Mouse (Mus musculus) MEL (cell line): ENCODE measurements around the gene Padi1. TPM values are rescaled to one million over a fixed set of nuclear protein-coding genes. Genes with fewer than 3 reads are reported as not detected.

Experiments used
- DNase-seq: peaks from one replicate; pipeline ENCODE4 v3.0.0; 2011; ENCODE audit warnings: low read depth, low spot score
- H3K27ac ChIP-seq: 2 replicates; pipeline ENCODE4 v1.5.1; 2012; ENCODE audit warnings: low read depth, mild to moderate bottlenecking, control low read depth, low read length, moderate library complexity; ENCODE audit not compliant: control insufficient read depth
- H3K27me3 ChIP-seq, 2 experiments: fragments of 150-350 bp in 1 of 2; sonication (generic) in 1 of 2; 2 replicates each; pipeline ENCODE4 v1.6.1; 2012; ENCODE audit warnings: low read length in 2 of 2, mild to moderate bottlenecking in 2 of 2, improper control_type of control experiment in 1 of 2, moderate library complexity in 1 of 2; ENCODE audit not compliant: insufficient read depth in 2 of 2, control insufficient read depth in 1 of 2
- H3K36me3 ChIP-seq, 2 experiments: 2 replicates each; pipeline ENCODE4 v1.6.1; 2012 to 2014; ENCODE audit warnings: low read length in 2 of 2, improper control_type of control experiment in 1 of 2, inconsistent platforms in 1 of 2, mild to moderate bottlenecking in 1 of 2; ENCODE audit not compliant: insufficient read depth in 2 of 2, control insufficient read depth in 1 of 2
- H3K4me1 ChIP-seq, 2 experiments: fragments of 150-350 bp in 1 of 2; sonication (generic) in 1 of 2; 2 replicates each; pipeline ENCODE4 v1.6.1; 2012; ENCODE audit warnings: low read length in 2 of 2, improper control_type of control experiment in 1 of 2, mild to moderate bottlenecking in 1 of 2; ENCODE audit not compliant: insufficient read depth in 2 of 2, control insufficient read depth in 1 of 2
- H3K4me3 ChIP-seq, 2 experiments: fragments of 150-350 bp in 1 of 2; sonication (generic) in 1 of 2; 2 replicates each; pipeline ENCODE4 v1.5.1; 2012; ENCODE audit warnings: low read depth in 2 of 2, low read length in 2 of 2, mild to moderate bottlenecking in 2 of 2, moderate library complexity in 2 of 2, control low read depth in 1 of 2, improper control_type of control experiment in 1 of 2; ENCODE audit not compliant: control insufficient read depth in 1 of 2, insufficient read depth in 1 of 2
- H3K79me2 ChIP-seq: 2 replicates; pipeline ENCODE4 v1.6.1; 2012; ENCODE audit warnings: mild to moderate bottlenecking, low read length, moderate library complexity; ENCODE audit not compliant: control insufficient read depth, poor library complexity, insufficient read depth
- H3K9ac ChIP-seq: 2 replicates; pipeline ENCODE4 v1.6.1; 2012; ENCODE audit warnings: low read depth, mild to moderate bottlenecking, control low read depth, low read length, moderate library complexity; ENCODE audit not compliant: control insufficient read depth, poor library complexity, severe bottlenecking
- H3K9me3 ChIP-seq: fragments of 150-350 bp; sonication (generic); replicated peaks from 2 replicates; pipeline ENCODE4 v1.6.1; 2012; ENCODE audit warnings: mild to moderate bottlenecking, low read length, improper control_type of control experiment, moderate library complexity; ENCODE audit not compliant: insufficient read depth
- CHD1 ChIP-seq: IDR thresholded peaks from 2 replicates; pipeline ENCODE4 v1.6.1; 2012; ENCODE audit warnings: low read depth, mild to moderate bottlenecking, inconsistent platforms, low read length, improper control_type of control experiment
- CHD2 ChIP-seq: IDR thresholded peaks from 2 replicates; pipeline ENCODE4 v1.6.1; 2011; ENCODE audit warnings: low read length, improper control_type of control experiment
- EP300 ChIP-seq, 2 experiments: IDR thresholded peaks; 2 replicates each; pipeline ENCODE4 v1.6.1; 2011; ENCODE audit warnings: improper control_type of control experiment in 2 of 2, low read length in 2 of 2, low read depth in 1 of 2, mild to moderate bottlenecking in 1 of 2
- GABPA ChIP-seq: IDR thresholded peaks from 2 replicates; pipeline ENCODE4 v1.6.1; 2012; ENCODE audit warnings: low read depth, mild to moderate bottlenecking, inconsistent platforms, low read length, improper control_type of control experiment, moderate library complexity
- HCFC1 ChIP-seq: IDR thresholded peaks from 2 replicates; pipeline ENCODE4 v1.6.1; 2012; ENCODE audit warnings: low read depth, mild to moderate bottlenecking, inconsistent platforms, low read length, improper control_type of control experiment, moderate library complexity
- JUND ChIP-seq: IDR thresholded peaks from 2 replicates; pipeline ENCODE4 v1.6.1; 2011; ENCODE audit warnings: low read depth, mild to moderate bottlenecking, improper control_type of control experiment, low read length
- MAFK ChIP-seq: IDR thresholded peaks from 2 replicates; pipeline ENCODE4 v1.6.1; 2011; ENCODE audit warnings: low read depth, mild to moderate bottlenecking, low read length, improper control_type of control experiment, borderline replicate concordance
- MAX ChIP-seq: IDR thresholded peaks from 2 replicates; pipeline ENCODE4 v1.6.1; 2011; ENCODE audit warnings: low read length, improper control_type of control experiment
- MEF2A ChIP-seq: IDR thresholded peaks from 2 replicates; pipeline ENCODE4 v1.6.1; 2014; ENCODE audit warnings: low read depth, mild to moderate bottlenecking, inconsistent platforms, low read length, improper control_type of control experiment; ENCODE audit not compliant: poor library complexity, insufficient replicate concordance, severe bottlenecking; ENCODE audit errors: extremely low read depth
- MXI1 ChIP-seq: IDR thresholded peaks from 2 replicates; pipeline ENCODE4 v1.6.1; 2011; ENCODE audit warnings: mild to moderate bottlenecking, low read depth, low read length, improper control_type of control experiment
- MYB ChIP-seq: IDR thresholded peaks from 2 replicates; pipeline ENCODE4 v1.6.1; 2011; ENCODE audit warnings: mild to moderate bottlenecking, low read depth, low read length, improper control_type of control experiment
- NRF1 ChIP-seq: IDR thresholded peaks from 2 replicates; pipeline ENCODE4 v1.6.1; 2014; ENCODE audit warnings: low read depth, mild to moderate bottlenecking, inconsistent platforms, low read length, improper control_type of control experiment, moderate library complexity; ENCODE audit not compliant: poor library complexity, insufficient read depth, severe bottlenecking
- POLR2AphosphoS5 ChIP-seq: IDR thresholded peaks from 2 replicates; pipeline ENCODE4 v1.6.1; 2012; ENCODE audit warnings: low read depth, borderline replicate concordance, mild to moderate bottlenecking, inconsistent platforms, low read length, moderate library complexity, mixed read lengths
- RCOR1 ChIP-seq: IDR thresholded peaks from 2 replicates; pipeline ENCODE4 v1.6.1; 2012; ENCODE audit warnings: low read depth, mild to moderate bottlenecking, inconsistent platforms, low read length, improper control_type of control experiment
- SIN3A ChIP-seq: IDR thresholded peaks from 2 replicates; pipeline ENCODE4 v1.6.1; 2012; ENCODE audit warnings: low read length, improper control_type of control experiment, inconsistent platforms
- SMC3 ChIP-seq: IDR thresholded peaks from 2 replicates; pipeline ENCODE4 v1.6.1; 2011; ENCODE audit warnings: low read depth, low read length, improper control_type of control experiment
- TAL1 ChIP-seq: IDR thresholded peaks from 2 replicates; pipeline ENCODE4 v1.6.1; 2012; ENCODE audit warnings: mild to moderate bottlenecking, inconsistent platforms, low read length, moderate library complexity, mixed read lengths
- TCF12 ChIP-seq: IDR thresholded peaks from 2 replicates; pipeline ENCODE4 v1.6.1; 2014; ENCODE audit warnings: low read depth, mild to moderate bottlenecking, inconsistent platforms, low read length, improper control_type of control experiment, moderate library complexity
- UBTF ChIP-seq: IDR thresholded peaks from 2 replicates; pipeline ENCODE4 v1.6.1; 2012; ENCODE audit warnings: low read depth, mild to moderate bottlenecking, inconsistent platforms, low read length, improper control_type of control experiment, moderate library complexity, borderline replicate concordance; ENCODE audit not compliant: insufficient read depth
- ZMIZ1 ChIP-seq: IDR thresholded peaks from 2 replicates; pipeline ENCODE4 v1.6.1; 2012; ENCODE audit warnings: low read depth, mild to moderate bottlenecking, inconsistent platforms, low read length, improper control_type of control experiment, moderate library complexity
- polyA plus RNA-seq, 2 experiments: library from polyadenylated mRNA; stranded (reverse) in 1 of 2; unstranded in 1 of 2; fragments of >175 nt in 1 of 2; fragments of >200 nt in 1 of 2; gene quantifications; 2 replicates each; pipeline versions ENCODE4 v1.2.1 to v1.2.4; 2012; ENCODE audit warnings: low replicate concordance in 2 of 2, low read depth in 1 of 2; ENCODE audit not compliant: insufficient read length in 2 of 2, insufficient read depth in 1 of 2, missing spikeins in 1 of 2
- total RNA-seq: library from RNA; depleted of rRNA; stranded (reverse); fragments of 300-350 nt; gene quantifications from 2 replicates; pipeline ENCODE4 v1.2.3, GENCODE M21; 2012

Gene Padi1
- total and polyA plus RNA-seq, 3 experiments = 0.31 to 0.40 TPM; not detected in 1

DNA sequence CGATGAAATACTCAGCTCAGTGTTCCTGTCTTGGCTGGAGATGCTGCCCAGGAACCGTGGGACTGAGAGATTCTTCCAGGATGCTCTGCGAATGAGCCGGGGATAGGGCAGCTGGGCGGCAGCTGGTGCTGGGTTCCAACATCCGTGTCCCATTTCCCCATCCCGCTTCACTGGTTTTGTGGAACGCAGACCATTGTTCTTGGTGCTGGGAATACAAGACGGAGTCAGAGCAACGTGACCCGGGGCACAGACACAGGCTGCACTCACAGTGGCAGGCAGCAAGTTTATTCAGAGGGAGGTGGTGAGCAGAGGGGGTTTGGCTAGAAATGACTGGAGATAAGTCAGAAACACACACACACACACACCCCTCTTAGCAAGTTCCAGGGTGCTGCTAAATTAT, 3.7 kb upstream of the Padi1 start:
- Histone ChIP-seq H3K36me3 (no peaks in the 10 kb centered on the region), H3K4me1 (peaks cover 0 to 2% of the 10 kb centered on the region in 2 experiments; a peak in 2 of 4 replicates), H3K9ac (no peak overlapping the region), H3K9me3 (no peaks in the 10 kb centered on the region)
- TF ChIP-seq NRF1 = no peak
- TF ChIP-seq UBTF = no peak
- no peak for TF ChIP-seq MAX
- TF ChIP-seq MEF2A = no peak
- no peak for TF ChIP-seq GABPA
- TF ChIP-seq CHD1 = no peak
- no peak for TF ChIP-seq JUND
- no peak for TF ChIP-seq SMC3
- no peak for TF ChIP-seq SIN3A
- TF ChIP-seq MYB = no peak
- TF ChIP-seq, all 39 proteins: peak for 0
- Histone ChIP-seq H3K27ac (no peak overlapping the region), H3K4me3 (no peak overlapping the region), H3K27me3 (no peaks in the 10 kb centered on the region), H3K79me2 (no peaks in the 10 kb centered on the region)
- DNase-seq = no peak

DNA sequence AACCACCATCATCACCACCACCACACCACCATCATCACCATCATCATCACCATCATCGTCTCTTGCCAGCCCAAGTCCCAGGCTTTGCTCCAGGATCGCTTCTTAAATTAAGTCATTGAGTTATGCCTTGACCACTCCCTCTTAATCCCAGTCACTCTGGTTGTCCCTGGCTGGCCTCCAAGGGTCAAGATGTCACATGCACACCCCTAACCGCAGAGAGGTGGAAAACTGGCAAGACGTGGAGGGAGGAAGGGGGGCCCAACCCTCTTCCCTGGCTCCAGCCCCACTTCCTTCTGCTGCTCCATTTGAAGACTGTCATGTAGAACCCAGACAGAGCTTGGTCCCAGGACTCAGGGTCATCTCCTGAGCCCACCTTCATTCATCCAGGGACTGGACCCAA, 587 bp downstream of the Padi1 start:
- Histone ChIP-seq H3K36me3 (no peaks in the 10 kb centered on the region), H3K4me3 (no peak overlapping the region), H3K27ac (no peak overlapping the region), H3K4me1 (no peaks in the 10 kb centered on the region), H3K79me2 (no peaks in the 10 kb centered on the region)
- DNase-seq = no peak
- TF ChIP-seq CHD2 = no peak
- TF ChIP-seq UBTF = no peak
- TF ChIP-seq MAFK = no peak
- no peak for TF ChIP-seq CHD1
- TF ChIP-seq MXI1 = no peak
- TF ChIP-seq, all 39 proteins: peak for 0
- Histone ChIP-seq H3K27me3 (no peaks in the 10 kb centered on the region), H3K9me3 (no peaks in the 10 kb centered on the region), H3K9ac (no peak overlapping the region)

DNA sequence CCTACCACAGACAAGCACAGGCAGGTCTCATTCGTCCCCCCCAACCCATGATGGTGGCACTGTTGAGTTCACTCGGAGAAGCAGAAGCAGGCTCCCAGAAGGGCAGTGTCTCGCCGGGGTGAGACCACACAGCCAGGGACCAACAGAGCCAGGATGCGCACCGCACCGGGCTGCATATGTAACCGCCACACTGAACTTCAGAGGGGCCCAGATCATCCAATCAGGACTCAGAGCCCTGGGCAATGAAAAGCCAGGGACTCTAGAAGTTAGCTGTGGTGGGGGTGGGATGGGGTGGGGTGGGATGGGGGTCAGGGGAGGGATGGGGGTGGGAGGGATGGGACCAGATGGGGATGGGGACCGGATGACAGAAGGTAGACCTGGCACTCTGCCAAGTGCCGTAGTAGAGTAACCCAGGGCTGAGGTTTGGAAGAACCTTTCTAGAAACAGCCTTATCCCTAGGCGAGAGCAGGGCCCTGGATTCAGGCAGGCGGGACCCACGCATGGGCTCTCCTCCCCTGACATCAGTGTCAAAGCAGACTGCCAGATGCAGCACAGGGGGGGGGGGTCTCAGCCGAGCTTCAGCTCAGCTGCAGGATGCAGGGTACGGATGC, 1.8 kb downstream of the Padi1 start:
- Histone ChIP-seq H3K9me3 (no peaks in the 10 kb centered on the region), H3K79me2 (no peaks in the 10 kb centered on the region), H3K9ac (no peak overlapping the region), H3K27me3 (no peaks in the 10 kb centered on the region), H3K27ac (no peak overlapping the region), H3K36me3 (no peaks in the 10 kb centered on the region), H3K4me3 (no peak overlapping the region), H3K4me1 (no peaks in the 10 kb centered on the region)
- TF ChIP-seq GABPA (no peak), SMC3 (no peak), TCF12 (no peak), CHD2 (no peak), TAL1 (no peak), ZMIZ1 (no peak), POLR2AphosphoS5 (no peak), JUND (no peak), RCOR1 (no peak), HCFC1 (no peak), EP300 (IDR thresholded peaks at IDR 0.05; ENCODE audit: low read depth in 1 of 2, low read length in 2 of 2) (no peak)
- no peak for DNase-seq
